Mouse (Mus musculus) mesoderm, embryonic 11.5 days (tissue): ENCODE data around the gene Ftl1.
"Not testable (repeated sequence)": the region's sequence is repeated elsewhere in the genome, so short reads cannot be mapped to it uniquely, and the experiment has no call there.

Source experiments
- DNase-seq: peaks from one replicate; pipeline ENCODE4 v3.0.0-alpha.2; 2012; ENCODE audit warnings: low read depth, low spot score

Ftl1 gene

GRCm38 (mm10) chr7:45459564-45460140 lies at the start of gene Ftl1:
Gene Ftl1 (minus strand): TSS chr7:45459884.
- DNase-seq: peak; percentile 99

GRCm38 (mm10) chr7:45509181-45509882 lies 49.6 kb upstream of the Ftl1 start:
- DNase-seq: no peak

GRCm38 (mm10) chr7:45508561-45508960 lies 48.9 kb upstream of the Ftl1 start:
- no peak for DNase-seq

- no peak for DNase-seq
These were observed 47.9 kb upstream of the Ftl1 start for GRCm38 (mm10) chr7:45507583-45507982.

- no peak for DNase-seq
These were observed 38.7 kb upstream of the Ftl1 start for GRCm38 (mm10) chr7:45498427-45498826.

GRCm38 (mm10) chr7:45494548-45494947 lies 34.9 kb upstream of the Ftl1 start:
- DNase-seq: no peak

- no peak for DNase-seq
These were observed 33.3 kb upstream of the Ftl1 start for GRCm38 (mm10) chr7:45492951-45493350.

- no peak for DNase-seq
These were observed 32.7 kb upstream of the Ftl1 start for GRCm38 (mm10) chr7:45492225-45492844.

GRCm38 (mm10) chr7:45491264-45491663 lies 31.6 kb upstream of the Ftl1 start:
- DNase-seq: no peak

GRCm38 (mm10) chr7:45490822-45491221 lies 31.1 kb upstream of the Ftl1 start:
- peak; percentile 40 for DNase-seq

- DNase-seq: no peak
These were observed 29.9 kb upstream of the Ftl1 start for GRCm38 (mm10) chr7:45489578-45489977.

GRCm38 (mm10) chr7:45488293-45489204 lies 28.9 kb upstream of the Ftl1 start, which contains the start of gene Dhdh:
Gene Dhdh (minus strand): TSS chr7:45488805.
- peak; percentile 56 for DNase-seq

GRCm38 (mm10) chr7:45487861-45488292 lies 28.2 kb upstream of the Ftl1 start:
- DNase-seq: no peak

- no peak for DNase-seq
These were observed 27.2 kb upstream of the Ftl1 start, which contains the start of gene Gm45808 for GRCm38 (mm10) chr7:45486761-45487415. Gene Gm45808 (minus strand): TSS chr7:45486811.

- no peak for DNase-seq
These were observed 26.5 kb upstream of the Ftl1 start for GRCm38 (mm10) chr7:45486158-45486557.

- not testable (repeated sequence) for DNase-seq
These were observed 25.3 kb upstream of the Ftl1 start for GRCm38 (mm10) chr7:45484985-45485384.

- no peak for DNase-seq
These were observed 22.5 kb upstream of the Ftl1 start for GRCm38 (mm10) chr7:45482166-45482565.

GRCm38 (mm10) chr7:45481374-45481927 lies 21.8 kb upstream of the Ftl1 start, which contains the start of gene Tulp2:
Gene Tulp2 (plus strand): TSS chr7:45481877.
- DNase-seq: peak; percentile 43

GRCm38 (mm10) chr7:45480310-45480709 lies 20.6 kb upstream of the Ftl1 start:
- not testable (repeated sequence) for DNase-seq

GRCm38 (mm10) chr7:45478774-45479173 lies 19.1 kb upstream of the Ftl1 start:
- no peak for DNase-seq

- DNase-seq: peak; percentile 60
These were observed 17.3 kb upstream of the Ftl1 start for GRCm38 (mm10) chr7:45477003-45477402.
